Mouse (Mus musculus) adrenal gland, adult (tissue): ENCODE data around the gene Orai1.
A peak's percentile ranks its signal among the peaks of the same experiment; 100 is the strongest.

Experiments used
- DNase-seq, 2 experiments: peaks; one replicate each; pipeline ENCODE4 v3.0.0; 2022 to 2023; ENCODE audit warnings: low spot score in 1 of 2; ENCODE audit not compliant: inconsistent age in 2 of 2

Orai1 gene

DNA sequence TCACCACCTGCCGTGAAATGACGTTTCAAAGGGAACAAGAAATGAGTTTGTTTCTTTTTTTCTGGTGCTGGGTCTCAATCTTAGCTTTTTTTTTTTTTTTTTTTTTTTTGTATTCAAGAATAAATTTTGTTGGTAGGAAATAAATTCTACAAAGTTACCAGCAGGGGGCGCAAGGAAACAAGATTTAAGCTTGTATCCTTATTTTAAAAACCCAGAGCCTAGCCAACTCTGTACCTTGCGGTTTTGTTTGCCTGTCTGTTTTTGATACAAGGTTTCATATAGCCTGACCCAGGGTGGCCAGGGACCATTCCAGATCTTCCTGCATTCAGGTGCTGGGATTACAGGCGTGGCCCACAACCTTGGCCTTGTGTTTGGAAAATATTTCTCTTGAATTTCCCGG is 49.3 kb downstream of the Orai1 start:
- peak; percentile 29 to 85 for DNase-seq

DNA sequence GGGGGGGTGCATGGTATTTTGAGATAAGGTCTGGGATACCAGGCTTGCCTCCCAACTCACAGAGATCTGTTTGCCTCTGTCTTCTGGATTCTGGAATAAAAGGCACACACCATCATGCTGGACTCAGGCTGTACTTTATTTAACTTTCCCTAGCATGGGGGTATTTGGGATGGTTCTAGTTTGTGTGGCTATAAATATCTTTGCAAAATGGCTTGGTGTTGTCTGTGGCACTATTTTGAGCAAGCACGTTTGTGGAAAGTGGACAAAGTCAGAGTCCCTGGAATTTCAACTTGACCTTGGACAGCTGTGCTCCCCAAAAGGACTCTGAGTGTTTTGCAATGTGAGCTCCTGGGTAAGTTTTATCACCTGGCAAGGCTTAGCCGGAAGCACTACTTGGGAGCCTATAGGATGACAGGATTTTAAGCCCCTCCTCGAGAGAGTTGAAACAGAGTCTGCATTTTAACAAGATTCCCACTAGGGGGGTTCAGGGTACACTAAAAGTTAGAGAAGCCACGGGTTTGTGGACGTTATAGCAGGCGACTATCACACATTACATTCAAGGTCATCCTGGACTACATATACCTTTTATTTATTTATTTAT is 52.6 kb downstream of the Orai1 start:
- DNase-seq, result peak in 1 of 2 experiments; percentile 56

DNA sequence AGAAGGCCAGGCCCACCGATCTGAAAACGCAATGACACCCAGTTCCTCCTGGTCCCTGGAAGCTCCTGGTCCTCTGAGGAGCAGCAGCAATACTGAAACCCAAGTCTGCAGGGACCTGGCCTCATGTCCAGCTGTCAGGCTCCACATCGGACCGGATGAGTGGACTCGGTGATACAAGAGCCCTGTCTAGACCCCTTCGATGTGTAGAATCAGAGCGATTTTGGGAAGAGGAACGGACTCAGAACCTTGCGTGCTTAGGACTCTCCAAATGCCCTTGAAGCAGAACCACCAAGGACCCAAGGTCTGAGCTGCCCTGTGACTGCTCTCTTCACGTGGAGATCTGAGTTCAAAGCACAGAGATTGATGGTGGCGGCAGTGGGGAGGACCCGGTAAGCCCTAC is 53.2 kb downstream of the Orai1 start, which contains the start of gene Tmem120b:
Gene Tmem120b (plus strand): TSS at position 301 of the 400 bp plus-strand sequence.
- DNase-seq, result peak in 1 of 2 experiments; percentile 50

DNA sequence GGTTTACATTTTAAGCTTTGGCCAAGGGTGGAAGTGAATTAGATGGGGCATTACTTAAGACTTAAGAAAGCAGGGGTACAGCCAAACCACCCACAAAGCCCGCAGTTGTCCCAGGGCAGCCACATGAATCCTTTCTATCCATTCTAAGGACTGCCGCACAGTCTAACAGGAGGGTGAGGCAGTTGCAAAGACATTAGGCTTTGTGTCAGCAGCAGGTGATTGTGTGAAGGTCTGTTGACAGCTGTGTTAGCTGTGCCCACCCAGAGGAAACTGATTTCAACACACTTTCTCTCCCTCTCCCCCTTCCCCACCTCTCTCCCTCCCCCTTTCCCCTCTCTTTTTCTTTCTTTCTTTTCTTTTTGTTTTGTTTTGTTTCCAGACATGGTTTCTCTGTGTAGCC is 53.8 kb downstream of the Orai1 start:
- DNase-seq, result no peak

DNA sequence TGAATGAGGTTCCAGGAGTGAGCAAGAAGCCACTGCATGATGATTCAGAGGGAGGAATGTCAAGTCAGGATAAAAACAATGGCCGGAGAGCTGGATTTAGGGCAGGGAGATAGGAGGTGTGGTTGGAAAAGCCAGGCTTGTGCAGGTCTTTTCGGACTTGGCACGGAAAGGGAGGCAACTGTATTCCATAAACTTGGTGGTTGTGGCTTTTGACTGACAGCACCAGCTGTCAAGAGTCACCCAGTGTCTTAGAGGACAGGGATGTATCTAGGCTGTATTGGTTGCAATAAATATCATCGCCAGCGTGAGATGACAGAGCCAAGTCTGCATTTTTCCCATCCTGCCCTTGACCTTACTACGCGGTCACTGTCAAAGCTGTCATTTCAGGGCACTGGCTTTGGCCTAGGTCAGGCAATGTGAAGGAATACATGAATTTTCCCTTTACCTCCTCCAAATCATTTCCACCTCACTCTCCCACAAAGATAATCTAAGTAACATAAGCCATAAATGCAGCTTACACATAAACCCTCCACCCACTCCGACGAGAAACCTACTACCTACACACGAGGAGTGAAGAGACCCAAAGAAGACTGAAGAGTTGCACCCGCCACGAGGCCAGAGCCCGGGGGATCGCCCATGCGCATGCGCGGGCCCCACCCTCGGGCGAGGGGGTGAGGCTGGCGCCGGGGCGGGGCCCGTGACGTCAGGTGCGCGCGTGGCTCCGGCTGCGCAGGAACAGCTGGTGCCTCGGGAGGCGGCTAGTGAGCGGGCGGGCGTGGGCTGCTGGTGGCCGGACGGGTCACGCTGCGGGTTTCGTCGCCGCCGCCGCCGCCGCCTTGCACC is 60.9 kb downstream of the Orai1 start:
- DNase-seq, result peak; percentile 96 to 97

DNA sequence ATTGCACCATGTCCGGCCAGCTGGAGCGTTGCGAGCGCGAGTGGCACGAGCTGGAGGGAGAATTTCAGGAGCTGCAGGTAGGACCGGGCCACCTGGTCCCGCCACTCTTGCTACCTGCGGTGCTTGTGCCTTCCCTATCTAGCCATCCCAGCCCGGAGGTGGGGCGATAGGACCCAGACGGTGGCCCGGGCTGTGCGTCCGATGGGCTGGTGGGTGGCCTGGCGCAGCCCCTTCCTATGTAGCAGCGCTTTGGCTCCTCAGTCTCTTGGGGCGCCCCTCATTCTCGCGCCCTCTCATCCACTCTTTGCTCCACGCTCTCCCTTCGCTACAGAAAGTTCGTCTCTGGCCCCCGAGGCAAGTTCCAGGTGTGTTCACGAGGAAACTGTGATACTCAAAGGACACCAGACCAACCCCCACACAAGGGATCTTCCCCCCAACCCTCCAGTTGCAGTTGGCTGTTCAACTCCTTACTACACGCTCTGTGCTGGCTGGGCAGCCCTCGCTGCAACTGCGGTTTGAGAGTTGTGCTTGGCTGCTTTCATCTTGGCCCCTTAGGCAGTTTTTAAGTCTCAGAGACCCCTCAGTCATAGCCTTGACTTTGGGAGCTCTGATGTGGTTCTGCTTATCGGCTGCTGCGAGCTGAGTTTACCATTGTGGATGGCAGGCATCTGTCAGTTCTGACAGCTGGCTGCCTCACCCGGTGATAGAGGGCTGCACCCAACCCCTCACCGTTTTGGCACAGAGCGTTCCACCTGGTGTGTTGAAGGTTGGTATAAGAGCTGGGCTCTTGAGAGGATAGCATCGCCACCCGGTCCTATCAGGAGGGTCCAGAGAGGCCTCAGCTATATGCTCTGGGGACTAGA is 61.8 kb downstream of the Orai1 start:
- DNase-seq, result peak in 1 of 2 experiments; percentile 38

DNA sequence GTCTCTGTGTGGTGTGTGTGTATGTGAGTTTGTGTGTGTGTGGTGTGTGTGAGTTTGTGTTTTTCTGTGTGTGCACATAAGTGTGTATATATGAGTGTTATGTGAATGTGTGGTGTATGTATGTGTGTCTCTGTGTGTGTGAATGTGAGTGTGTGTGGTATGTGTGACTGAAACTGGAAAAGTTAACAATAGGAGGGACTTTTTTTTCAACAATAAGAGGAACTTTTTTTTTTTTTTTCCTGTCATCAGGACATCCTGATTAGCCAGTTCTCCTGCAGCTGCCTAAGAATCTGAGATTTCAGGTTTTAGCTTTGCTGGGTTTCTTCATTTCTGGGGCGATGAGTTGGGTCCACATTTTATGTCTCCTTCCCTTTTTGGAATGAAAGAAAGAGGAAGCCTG is 64.7 kb downstream of the Orai1 start:
- DNase-seq, result no peak

DNA sequence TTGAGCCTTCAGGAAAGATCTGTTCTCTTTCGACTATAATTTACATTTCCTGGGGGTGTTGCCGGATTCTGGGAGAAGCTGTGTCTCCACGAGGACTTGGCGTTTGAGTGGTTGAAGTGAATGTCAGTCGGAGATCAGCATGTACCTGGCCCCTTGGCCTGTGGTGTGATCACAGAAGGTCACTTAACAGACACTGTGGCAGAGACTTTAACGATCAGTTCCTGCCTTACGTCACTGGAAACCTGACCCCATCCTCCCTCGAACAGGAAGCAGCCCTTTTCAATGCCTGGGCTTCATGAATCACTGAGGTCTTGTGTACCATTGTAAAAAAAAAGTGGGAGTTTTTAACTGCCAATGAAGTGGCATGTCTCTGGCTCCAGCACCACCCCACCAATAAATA is 65.2 kb downstream of the Orai1 start:
- peak in 1 of 2 experiments; percentile 40 for DNase-seq
